24 mouse cellular contexts compared by ENCODE assay signal in the genomic region with DNA sequence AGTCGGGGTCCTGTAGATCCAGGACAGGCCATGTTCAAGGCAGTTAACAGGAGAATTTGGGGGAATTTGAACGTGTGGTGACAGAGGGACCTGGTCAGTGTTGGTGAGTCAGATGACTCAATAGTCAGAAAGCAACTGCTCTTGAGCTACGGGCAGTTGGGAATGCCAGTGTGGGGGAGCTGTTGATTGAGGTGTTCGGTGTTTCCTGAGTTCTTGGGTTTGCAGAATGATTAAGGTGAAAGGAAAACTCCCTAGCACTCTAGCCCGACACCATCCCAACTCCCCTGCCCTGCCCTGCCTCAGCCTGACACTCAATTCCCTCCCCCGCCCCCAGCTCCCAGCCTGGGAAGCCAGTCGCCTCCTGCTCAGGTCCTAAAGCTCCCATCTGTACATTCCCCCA. TPM values are rescaled to one million over a fixed set of nuclear protein-coding genes. Genes with fewer than 3 reads are reported as not detected.
DNase-seq lines count a peak whose midpoint lies in the region; ATAC-seq and TF ChIP-seq lines count a peak whose summit lies in the region.
"Had no signal": no experiment of that assay in that cellular context is flagged by ENCODE, and none has a peak within 500 bp of the region (broad histone marks: within the 10 kb centered on the region; RNA-seq: fewer than 3 reads in every experiment).

No protein-coding gene starts in this region.

- TF ChIP-seq EP300 in liver, postnatal 0 days (IDR thresholded peaks at IDR 0.05; ENCODE audit: low read depth) = no peak

- no peak overlapping the region for H3K4me2 ChIP-seq in forebrain, embryonic 13.5 days
- H3K4me2 ChIP-seq in liver, postnatal 0 days (ENCODE audit: low read depth, low read length) = no peak overlapping the region
- H3K4me2 ChIP-seq: embryonic facial prominence, embryonic 12.5 days; forebrain, embryonic 12.5 days; heart, embryonic 15.5 days; hindbrain, embryonic 13.5 days had no signal

- H3K4me3 ChIP-seq in forebrain, embryonic 10.5 days = no peak overlapping the region
- H3K4me3 ChIP-seq in forebrain, embryonic 13.5 days = no peak overlapping the region
- peak overlapping the region; percentile 16; the same call in 1 of the 2 replicates for H3K4me3 ChIP-seq in spleen, adult 2 months (ENCODE audit: extremely low read depth, insufficient read depth, insufficient read length)
- no peak overlapping the region for H3K4me3 ChIP-seq in embryonic facial prominence, embryonic 10.5 days
- no peak overlapping the region for H3K4me3 ChIP-seq in liver, postnatal 0 days (ENCODE audit: low read depth, low read length)
- H3K4me3 ChIP-seq: embryonic facial prominence, embryonic 12.5 days; forebrain, embryonic 12.5 days; heart, embryonic 10.5 days; heart, embryonic 15.5 days; hindbrain, embryonic 13.5 days had no signal

- no peak for ATAC-seq in forebrain, embryonic 13.5 days
- no peak for ATAC-seq in liver, postnatal 0 days

- no peak for DNase-seq in forebrain, embryonic 10.5 days (ENCODE audit: extremely low spot score, low spot score)
- no peak for DNase-seq in spleen, adult 2 months (ENCODE audit: low read depth in 1 of 2, low spot score in 2 of 2)
- DNase-seq in spleen, postnatal 4 days (ENCODE audit: low spot score in 2 of 2) = no peak
- DNase-seq in embryonic facial prominence, embryonic 10.5 days (ENCODE audit: low spot score) = no peak
- DNase-seq in naive thymus-derived CD4-positive, alpha-beta T cell, adult 2 months (ENCODE audit: low read depth) = peak; percentile 53
- no peak for DNase-seq in adrenal gland, adult 8-10 months
- no peak for DNase-seq in liver, postnatal 0 days
- DNase-seq: adrenal gland, postnatal 10 days; cerebellum, adult 11 months; cerebellum, adult 8-10 months; cerebellum, postnatal 14 days; embryo, embryonic 11 days; gastrocnemius, postnatal 36 days; heart, adult 18-20 months; heart, postnatal 14 days had no signal

- peaks cover 7% of the 10 kb centered on the region; the same call in 1 of the 2 replicates for H3K27me3 ChIP-seq in forebrain, embryonic 10.5 days (ENCODE audit: poor library complexity, severe bottlenecking)
- H3K27me3 ChIP-seq in forebrain, embryonic 13.5 days = no peaks in the 10 kb centered on the region
- no peaks in the 10 kb centered on the region for H3K27me3 ChIP-seq in spleen, adult 2 months (ENCODE audit: control insufficient read depth, insufficient read depth, low read length)
- H3K27me3 ChIP-seq in embryonic facial prominence, embryonic 10.5 days (replicated peaks; ENCODE audit: low read depth, poor library complexity, severe bottlenecking) = 0 out of 2 replicates have a peak, but pooled peaks cover 5% of the 10 kb centered on the region
- no peaks in the 10 kb centered on the region for H3K27me3 ChIP-seq in liver, postnatal 0 days (ENCODE audit: insufficient read depth, low read length)
- H3K27me3 ChIP-seq: embryonic facial prominence, embryonic 12.5 days; forebrain, embryonic 12.5 days had no signal

- no peak for TF ChIP-seq POLR2A in spleen, adult 2 months (IDR thresholded peaks at IDR 0.05; ENCODE audit: low read depth, low read length)

- H3K4me1 ChIP-seq in forebrain, embryonic 10.5 days = peaks cover 36% of the 10 kb centered on the region
- H3K4me1 ChIP-seq in forebrain, embryonic 13.5 days = peaks cover 29% of the 10 kb centered on the region
- peaks cover 30% of the 10 kb centered on the region; the same call in 1 of the 2 replicates for H3K4me1 ChIP-seq in spleen, adult 2 months (ENCODE audit: control insufficient read depth, insufficient read depth, insufficient read length)
- H3K4me1 ChIP-seq in embryonic facial prominence, embryonic 10.5 days = peaks cover 54% of the 10 kb centered on the region
- peaks cover 11% of the 10 kb centered on the region; the same call in 1 of the 2 replicates for H3K4me1 ChIP-seq in liver, postnatal 0 days (ENCODE audit: insufficient read depth)

- no peaks in the 10 kb centered on the region for H3K9me3 ChIP-seq in forebrain, embryonic 10.5 days
- no peaks in the 10 kb centered on the region for H3K9me3 ChIP-seq in forebrain, embryonic 13.5 days (replicated peaks)
- H3K9me3 ChIP-seq in embryonic facial prominence, embryonic 10.5 days = no peaks in the 10 kb centered on the region
- no peaks in the 10 kb centered on the region for H3K9me3 ChIP-seq in liver, postnatal 0 days (ENCODE audit: low read length)
- H3K9me3 ChIP-seq: embryonic facial prominence, embryonic 12.5 days; forebrain, embryonic 12.5 days; heart, embryonic 10.5 days; heart, embryonic 15.5 days; hindbrain, embryonic 13.5 days had no signal

- no peak for TF ChIP-seq CTCF in spleen, adult 2 months (IDR thresholded peaks at IDR 0.05; ENCODE audit: extremely low read depth, insufficient read depth, insufficient read length, insufficient replicate concordance)
- no peak for TF ChIP-seq CTCF in liver, postnatal 0 days (IDR thresholded peaks at IDR 0.05; ENCODE audit: low read depth)

- 71% methylated on average over 7 of the region's 7 CpGs for WGBS in forebrain, embryonic 10.5 days
- WGBS in forebrain, embryonic 13.5 days = 62% methylated on average over 7 of the region's 7 CpGs
- WGBS in spleen, adult 2 months = 66% methylated on average over 7 of the region's 7 CpGs
- WGBS in embryonic facial prominence, embryonic 10.5 days = 64% methylated on average over 7 of the region's 7 CpGs
- WGBS in liver, postnatal 0 days (ENCODE audit: insufficient replicate concordance) = 55% methylated on average over 7 of the region's 7 CpGs

- no peak overlapping the region for H3K9ac ChIP-seq in forebrain, embryonic 13.5 days
- H3K9ac ChIP-seq in liver, postnatal 0 days (replicated peaks) = no peak overlapping the region
- H3K9ac ChIP-seq: embryonic facial prominence, embryonic 12.5 days; forebrain, embryonic 12.5 days; heart, embryonic 15.5 days; hindbrain, embryonic 13.5 days had no signal

- H3K27ac ChIP-seq in forebrain, embryonic 10.5 days = 0 out of 2 replicates have a peak overlapping the region, but pooled peaks have one; percentile 18
- H3K27ac ChIP-seq in forebrain, embryonic 13.5 days = no peak overlapping the region
- H3K27ac ChIP-seq in spleen, adult 2 months (ENCODE audit: insufficient read depth, low read length) = peak overlapping the region; percentile 92
- 0 out of 2 replicates have a peak overlapping the region, but pooled peaks have one; percentile 26 for H3K27ac ChIP-seq in embryonic facial prominence, embryonic 10.5 days (replicated peaks)
- no peak overlapping the region for H3K27ac ChIP-seq in liver, postnatal 0 days (ENCODE audit: low read depth)
- H3K27ac ChIP-seq: embryonic facial prominence, embryonic 12.5 days; forebrain, embryonic 12.5 days; heart, embryonic 15.5 days; hindbrain, embryonic 13.5 days; hindbrain, postnatal 0 days had no signal

- H3K36me3 ChIP-seq in forebrain, embryonic 10.5 days (replicated peaks) = no peaks in the 10 kb centered on the region
- no peaks in the 10 kb centered on the region for H3K36me3 ChIP-seq in forebrain, embryonic 13.5 days (ENCODE audit: poor library complexity, severe bottlenecking)
- peaks cover 26% of the 10 kb centered on the region for H3K36me3 ChIP-seq in spleen, adult 2 months (ENCODE audit: control insufficient read depth, insufficient read depth, low read length)
- no peaks in the 10 kb centered on the region for H3K36me3 ChIP-seq in embryonic facial prominence, embryonic 10.5 days (replicated peaks)
- H3K36me3 ChIP-seq in liver, postnatal 0 days (replicated peaks; ENCODE audit: insufficient read depth, low read length) = no peaks in the 10 kb centered on the region
- H3K36me3 ChIP-seq: embryonic facial prominence, embryonic 12.5 days; forebrain, embryonic 12.5 days; heart, embryonic 10.5 days; heart, embryonic 15.5 days; hindbrain, embryonic 13.5 days had no signal

RNA-seq across cellular contexts. Expression of a gene that starts 4.0 kb away (rescaled TPM):
- polyA plus RNA-seq in forebrain, embryonic 10.5 days (2016; fragmentation: Nextera tagmentation; extraction: Ambion mirVana) = 0.25 and 0.30 TPM in 2 replicates
- 0.14 TPM in 1 of 2 replicates, not detected in the other for polyA plus RNA-seq in forebrain, embryonic 13.5 days (2015; fragmentation: Nextera tagmentation; extraction: Ambion mirVana)
- 135 and 194 TPM in 2 replicates for polyA plus RNA-seq in spleen, adult 2 months (2012; rRNA removed)
- polyA plus RNA-seq in embryonic facial prominence, embryonic 10.5 days (2016; fragmentation: Nextera tagmentation; extraction: Ambion mirVana) = 0.50 and 0.78 TPM in 2 replicates
- under 1 TPM; 0.12 to 0.24 (median 0.16) TPM for total RNA-seq in adrenal gland, adult 8-10 months (2022)
- polyA plus RNA-seq in liver, postnatal 0 days (2015; fragmentation: Nextera tagmentation; extraction: Ambion mirVana) = 1.5 and 1.6 TPM in 2 replicates
- total RNA-seq: common myeloid progenitor, adult 5-6 weeks; gastrocnemius, adult 8-10 months; gastrocnemius, postnatal 36 days; hindbrain, postnatal 0 days had no signal
- polyA plus RNA-seq: forebrain, embryonic 12.5 days; hindbrain, embryonic 13.5 days; hindbrain, postnatal 0 days had no signal

Comparison
In these comparisons a context has a peak if more than half of its experiments do, and no peak if none do; other contexts are left out.
1. H3K27ac ChIP-seq: peak in forebrain, embryonic 10.5 days (single experiment), spleen, adult 2 months (single experiment) and embryonic facial prominence, embryonic 10.5 days (single experiment); none in forebrain, embryonic 13.5 days (single experiment) and liver, postnatal 0 days (single experiment).
2. RNA of a gene that starts 4.0 kb away (polyA plus RNA-seq): 135 to 194 TPM in spleen, adult 2 months; 1.5 to 1.6 TPM in liver, postnatal 0 days, 0.50 to 0.78 TPM in embryonic facial prominence, embryonic 10.5 days, 0.25 to 0.30 TPM in forebrain, embryonic 10.5 days and 0.14 TPM in forebrain, embryonic 13.5 days; every median in the first group is over 10 times any median in the second.